Mouse (Mus musculus): ENCODE results near the gene Atp2b1. TPM values are rescaled to one million over a fixed set of nuclear protein-coding genes. Genes with fewer than 3 reads are reported as not detected.

Atp2b1 gene
- total RNA-seq, 2 experiments from 2014 or later, result 1,023 to 1,033 TPM

- DNase-seq, result no peak
Measured at GRCm38 (mm10) chr10:99033830-99034828, 119.9 kb downstream of the Atp2b1 start.

GRCm38 (mm10) chr10:99037185-99038065, 123.2 kb downstream of the Atp2b1 start:
- DNase-seq, result no peak

- DNase-seq, result no peak
Measured at GRCm38 (mm10) chr10:99038866-99039265, 124.7 kb downstream of the Atp2b1 start.

GRCm38 (mm10) chr10:99040171-99040570, 126.0 kb downstream of the Atp2b1 start:
- no peak for DNase-seq

- DNase-seq, result no peak
Measured at GRCm38 (mm10) chr10:99046756-99047550, 132.7 kb downstream of the Atp2b1 start.

GRCm38 (mm10) chr10:99047551-99047940, 133.3 kb downstream of the Atp2b1 start:
- no peak for DNase-seq

GRCm38 (mm10) chr10:99050093-99050492, 135.9 kb downstream of the Atp2b1 start:
- DNase-seq, result no peak

GRCm38 (mm10) chr10:99053111-99053510, 138.9 kb downstream of the Atp2b1 start:
- DNase-seq, result no peak

- no peak for DNase-seq
Measured at GRCm38 (mm10) chr10:99060588-99060987, 146.4 kb downstream of the Atp2b1 start.

GRCm38 (mm10) chr10:99061418-99061817, 147.2 kb downstream of the Atp2b1 start:
- DNase-seq, result no peak

- DNase-seq, result no peak
Measured at GRCm38 (mm10) chr10:99062546-99062945, 148.3 kb downstream of the Atp2b1 start.

Other genes starting within 250 kb of the Atp2b1 start
- gene Poc1b, start 192.6 kb downstream of the Atp2b1 start, total RNA-seq (2021), result 1 to 10 TPM; 6.9 to 9.0 TPM
- gene Galnt4, start 193.8 kb downstream of the Atp2b1 start, total RNA-seq (2021), result 1 to 10 TPM; 3.6 to 4.0 TPM
- not detected for gene Phxr2, start 211.9 kb downstream of the Atp2b1 start, total RNA-seq (2021)

All from layer of hippocampus, postnatal 36 days (tissue).